Mouse (Mus musculus): Measurements from ENCODE around the gene Ssbp4.

DNA sequence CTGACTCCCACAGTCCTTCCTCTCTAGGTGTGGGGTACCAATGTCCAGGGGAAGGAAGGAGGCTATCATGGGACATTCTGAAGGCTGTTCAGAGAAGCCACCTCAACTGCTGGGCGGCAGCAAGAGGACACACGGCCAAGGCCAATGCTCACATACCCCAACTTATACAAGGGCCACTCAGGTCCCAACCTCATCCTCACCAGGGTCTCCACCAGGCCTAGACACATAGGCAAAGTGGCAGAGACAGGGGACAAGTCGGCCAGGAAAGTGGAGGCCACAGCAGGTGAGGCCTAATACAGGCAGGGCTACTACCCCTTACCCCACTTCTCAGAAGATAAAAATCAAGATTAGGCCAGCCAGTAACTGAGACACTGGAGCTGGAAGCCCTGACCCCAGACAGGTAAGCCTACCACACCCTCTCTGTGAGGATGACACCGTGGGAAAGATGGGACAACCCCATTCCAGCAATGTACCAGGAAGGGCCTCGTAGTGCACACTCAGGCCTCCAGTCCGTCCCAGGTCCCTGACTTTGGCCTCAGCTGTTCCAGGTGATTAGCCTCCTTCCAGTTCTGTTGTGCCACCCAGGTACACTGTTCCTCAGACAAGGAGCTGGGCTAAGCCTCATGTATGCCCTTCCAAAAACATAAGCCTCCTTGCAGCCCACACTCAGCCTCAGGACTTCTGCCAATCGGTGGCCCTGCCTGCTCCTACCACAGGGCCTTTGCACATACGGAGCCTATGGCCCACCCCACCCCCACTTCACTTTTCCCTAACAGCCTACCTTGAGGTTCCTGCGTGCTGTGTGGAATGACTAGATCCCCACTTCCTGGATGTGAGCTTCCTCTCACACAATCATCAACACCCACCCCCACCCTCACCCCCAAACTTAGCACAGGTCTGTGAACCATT, 2.5 kb downstream of the Ssbp4 start:
- TF ChIP-seq CTCF (IDR thresholded peaks at IDR 0.05; ENCODE audit: borderline replicate concordance, control insufficient read depth, extremely low read depth, insufficient read depth, low read length, poor library complexity) (no peak), POLR2A (IDR thresholded peaks at IDR 0.05; ENCODE audit: control insufficient read depth, extremely low read depth, insufficient read depth, low read length, poor library complexity) (no peak)
